Mouse (Mus musculus): Measurements from ENCODE around the gene RPS10-NUDT3.
A peak's percentile ranks its signal among the peaks of the same experiment; 100 is the strongest.

Gene RPS10-NUDT3

GRCm38 (mm10) chr17:27611519-27611884, 23.5 kb downstream of the RPS10-NUDT3 start:
- DNase-seq (ENCODE audit: low read depth, low spot score): no peak

GRCm38 (mm10) chr17:27610679-27611518, 24.1 kb downstream of the RPS10-NUDT3 start:
- no peak for DNase-seq (ENCODE audit: low read depth, low spot score)

DNA sequence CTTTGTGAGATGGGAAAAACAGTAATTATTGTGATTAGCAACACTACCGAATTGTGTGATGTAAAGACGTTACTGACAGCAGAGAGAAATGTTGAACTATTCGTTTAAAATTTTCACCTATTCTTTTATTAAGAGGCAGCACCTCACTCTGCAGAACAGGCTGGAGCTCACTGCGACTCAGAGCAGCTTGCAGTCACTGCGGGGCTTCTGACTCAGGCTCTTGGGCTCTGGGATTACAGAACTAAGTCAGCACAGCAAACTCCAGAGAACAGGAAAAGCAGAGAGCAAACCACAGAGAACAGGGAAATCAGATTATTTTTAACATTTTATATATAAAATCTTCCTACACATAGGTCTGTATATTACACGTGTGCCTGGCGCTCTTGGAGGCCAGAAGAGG, 25.4 kb downstream of the RPS10-NUDT3 start:
- no peak for DNase-seq (ENCODE audit: low read depth, low spot score)

DNA sequence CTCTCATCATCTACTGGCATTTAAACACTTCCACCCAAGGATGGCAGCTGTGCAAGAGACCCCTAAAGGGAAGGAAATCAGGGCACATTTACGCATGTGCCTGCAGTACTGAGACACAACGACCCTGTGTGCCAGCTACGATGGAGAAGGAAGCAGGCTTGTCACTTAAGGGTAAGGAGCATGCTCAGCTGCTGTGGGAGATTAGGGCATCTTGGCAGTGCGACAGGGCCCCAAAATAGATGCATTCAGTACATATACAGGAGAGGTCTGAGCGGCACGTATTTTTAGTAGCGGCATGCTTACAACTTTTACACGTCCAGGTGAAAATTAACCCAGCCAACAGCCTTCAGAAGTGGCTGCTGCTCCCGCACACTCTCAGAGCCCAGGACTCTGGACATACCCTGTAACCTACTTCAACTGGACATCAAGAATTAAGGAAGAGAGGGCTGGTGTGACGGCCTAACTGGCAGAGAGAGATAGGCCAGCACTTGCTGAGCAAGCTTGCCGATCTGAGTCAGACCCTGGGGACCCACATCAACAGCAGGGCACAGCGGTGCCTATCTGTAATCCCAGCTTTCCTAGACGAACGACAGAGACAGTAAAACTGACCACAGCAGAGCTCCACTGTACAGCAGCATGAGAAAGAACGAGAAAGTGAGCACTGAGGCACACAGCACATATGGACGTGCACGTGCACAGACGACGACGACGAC, 31.3 kb downstream of the RPS10-NUDT3 start:
- no peak for DNase-seq (ENCODE audit: low read depth, low spot score)

DNA sequence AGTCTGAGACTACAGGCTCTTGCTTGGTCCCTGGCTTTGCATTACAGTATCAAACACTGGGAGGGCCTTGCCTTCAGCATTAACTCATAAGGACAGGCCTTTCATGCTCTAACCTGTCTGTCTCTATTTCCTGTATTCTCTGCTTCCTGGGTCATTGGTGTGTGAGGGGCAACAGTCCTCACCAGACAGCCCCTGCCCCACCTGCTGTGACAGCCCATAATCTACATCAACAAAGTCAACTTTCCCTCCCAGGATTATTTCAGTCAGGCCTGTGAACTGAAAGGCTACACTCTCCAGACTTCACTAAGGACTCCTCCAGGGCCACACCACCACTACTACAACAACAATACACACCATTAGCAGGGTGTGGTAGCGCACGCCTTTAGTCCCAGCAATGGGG, 32.0 kb downstream of the RPS10-NUDT3 start:
- DNase-seq (ENCODE audit: low read depth, low spot score): no peak

DNA sequence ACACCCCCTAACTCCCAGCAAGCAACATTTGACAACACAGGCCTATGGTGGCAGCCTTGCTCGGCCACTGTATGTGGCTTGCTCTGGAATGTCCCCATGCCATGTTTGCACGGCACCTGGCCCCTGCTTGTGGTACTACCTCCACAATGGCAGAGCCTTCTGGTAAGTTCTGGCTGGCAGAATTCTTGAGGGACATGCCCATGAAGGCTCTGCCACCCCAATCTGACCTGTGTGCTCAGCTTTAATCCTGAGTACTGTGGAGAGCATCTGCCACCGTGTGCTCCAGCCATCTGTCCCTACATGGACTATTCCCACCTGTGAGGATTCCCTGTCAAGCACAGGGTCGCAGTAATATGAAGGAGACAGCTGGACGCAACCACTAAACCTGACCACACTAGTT, 34.2 kb downstream of the RPS10-NUDT3 start:
- DNase-seq (ENCODE audit: low read depth, low spot score): no peak

- no peak for DNase-seq (ENCODE audit: low read depth, low spot score)
These were observed 34.7 kb downstream of the RPS10-NUDT3 start for GRCm38 (mm10) chr17:27600286-27600685.

DNA sequence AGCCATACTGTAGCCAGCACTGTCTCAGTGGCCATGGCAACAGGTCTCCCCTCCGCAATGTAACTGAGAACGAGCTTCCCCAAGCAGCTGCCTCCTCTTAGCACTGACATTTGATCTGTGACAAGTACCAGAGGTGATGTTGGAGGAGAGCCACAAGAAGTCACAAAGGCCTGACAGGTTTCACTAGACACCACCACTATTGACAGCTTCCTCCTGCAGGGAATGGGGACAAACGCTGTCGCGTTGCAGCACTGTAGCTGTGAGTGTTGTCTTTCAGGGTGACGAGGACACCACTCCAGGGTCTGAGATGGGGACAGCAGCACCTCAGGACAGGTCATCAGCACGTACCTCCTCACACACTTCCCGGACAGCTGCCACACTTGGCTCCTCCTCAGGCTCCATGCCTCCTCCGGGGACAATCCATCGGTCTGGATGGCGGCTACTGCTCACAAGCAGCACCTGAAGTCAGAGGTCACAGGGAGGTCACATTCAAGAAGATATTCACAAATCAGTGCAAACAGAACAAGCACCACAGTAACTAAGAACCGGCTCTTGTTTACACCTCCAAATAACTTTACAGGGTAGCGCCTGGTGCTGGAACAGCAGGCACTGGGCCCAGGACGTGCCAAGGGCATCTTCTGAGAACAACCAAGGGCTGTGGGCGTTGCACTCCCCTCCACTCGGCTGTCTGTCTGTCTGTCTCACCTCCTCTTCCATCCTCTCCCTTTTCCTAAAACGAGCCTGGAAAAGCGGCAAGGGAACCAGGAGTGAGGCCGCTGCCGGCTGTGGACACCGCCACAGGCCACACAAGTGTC, 38.4 kb downstream of the RPS10-NUDT3 start:
- DNase-seq (ENCODE audit: low read depth, low spot score): no peak

DNA sequence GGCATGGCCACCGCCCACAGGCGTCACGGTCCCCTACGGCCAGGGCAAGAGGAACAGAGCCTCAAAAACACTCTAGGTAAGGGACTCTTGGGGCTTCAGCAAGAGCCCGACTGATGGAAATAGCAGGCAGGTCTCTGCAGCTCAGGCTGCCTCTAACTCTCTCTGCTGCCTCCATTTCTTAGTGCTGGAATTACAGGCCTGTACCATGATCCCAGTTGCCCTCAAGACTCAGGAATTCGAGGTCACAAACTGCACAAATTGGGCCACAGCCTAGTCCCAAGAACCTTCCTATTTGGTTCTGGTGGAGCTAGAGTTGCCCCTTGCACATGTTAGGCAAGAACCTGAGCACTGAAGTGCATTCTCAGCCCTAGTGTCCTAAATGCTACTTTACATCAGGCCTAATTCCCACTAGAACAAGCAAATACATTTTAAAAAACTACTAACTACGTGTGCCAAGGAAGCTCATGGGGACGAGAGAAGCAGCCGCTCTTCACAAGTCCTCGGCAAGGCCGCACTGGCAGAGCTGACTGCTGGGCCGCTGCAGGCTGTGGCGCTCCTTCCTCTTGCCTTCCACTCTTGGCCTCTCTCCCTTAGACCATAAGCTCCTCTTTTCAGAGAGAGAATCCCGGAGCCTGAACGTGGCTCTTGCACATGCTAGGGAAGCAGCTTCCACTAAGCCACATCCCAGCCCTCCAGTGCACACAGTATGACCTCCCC, 39.2 kb downstream of the RPS10-NUDT3 start:
- DNase-seq (ENCODE audit: low read depth, low spot score): no peak

DNA sequence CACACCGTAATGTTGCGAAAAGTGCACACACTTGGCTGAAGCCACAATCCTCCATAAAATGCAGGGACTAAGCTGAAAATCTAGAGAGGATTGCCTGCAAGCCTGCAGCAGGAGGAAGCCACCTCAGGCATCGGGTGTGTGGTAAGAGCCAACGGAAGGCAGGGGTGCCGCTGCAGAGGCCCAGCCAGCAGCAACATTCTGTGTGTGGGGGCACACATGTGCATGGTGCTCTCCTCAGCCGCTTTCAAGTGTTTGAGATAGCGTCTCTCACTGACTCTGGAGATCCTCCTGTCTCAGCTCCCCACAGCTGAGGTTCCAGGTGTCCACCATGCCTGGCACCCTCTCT, 42.5 kb downstream of the RPS10-NUDT3 start:
- DNase-seq (ENCODE audit: low read depth, low spot score): no peak

GRCm38 (mm10) chr17:27591826-27592564, 43.0 kb downstream of the RPS10-NUDT3 start:
- DNase-seq (ENCODE audit: low read depth, low spot score): no peak

- DNase-seq (ENCODE audit: low read depth, low spot score): no peak
These were observed 46.8 kb downstream of the RPS10-NUDT3 start for GRCm38 (mm10) chr17:27588231-27588630.

GRCm38 (mm10) chr17:27587252-27587651, 47.8 kb downstream of the RPS10-NUDT3 start:
- no peak for DNase-seq (ENCODE audit: low read depth, low spot score)

DNA sequence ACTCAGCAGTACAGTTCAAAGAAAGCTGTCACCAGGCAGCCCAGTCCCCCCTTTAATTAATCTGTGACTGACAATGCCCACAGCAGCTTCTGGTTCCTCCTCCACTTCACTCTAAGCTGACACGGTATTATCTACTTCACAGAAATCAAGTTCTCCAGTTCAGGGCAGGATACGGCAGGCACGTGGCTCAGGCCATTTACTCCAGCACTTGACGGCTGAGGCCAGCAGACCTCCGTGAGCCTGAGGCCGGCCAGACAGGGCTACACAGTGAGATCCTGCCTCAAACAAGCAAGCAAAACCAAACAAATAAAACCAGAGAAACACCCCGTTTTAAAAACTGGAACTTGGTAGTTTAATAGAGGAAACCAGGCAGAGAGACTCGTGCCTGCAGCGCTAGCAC, 48.4 kb downstream of the RPS10-NUDT3 start:
- DNase-seq (ENCODE audit: low read depth, low spot score): no peak

DNA sequence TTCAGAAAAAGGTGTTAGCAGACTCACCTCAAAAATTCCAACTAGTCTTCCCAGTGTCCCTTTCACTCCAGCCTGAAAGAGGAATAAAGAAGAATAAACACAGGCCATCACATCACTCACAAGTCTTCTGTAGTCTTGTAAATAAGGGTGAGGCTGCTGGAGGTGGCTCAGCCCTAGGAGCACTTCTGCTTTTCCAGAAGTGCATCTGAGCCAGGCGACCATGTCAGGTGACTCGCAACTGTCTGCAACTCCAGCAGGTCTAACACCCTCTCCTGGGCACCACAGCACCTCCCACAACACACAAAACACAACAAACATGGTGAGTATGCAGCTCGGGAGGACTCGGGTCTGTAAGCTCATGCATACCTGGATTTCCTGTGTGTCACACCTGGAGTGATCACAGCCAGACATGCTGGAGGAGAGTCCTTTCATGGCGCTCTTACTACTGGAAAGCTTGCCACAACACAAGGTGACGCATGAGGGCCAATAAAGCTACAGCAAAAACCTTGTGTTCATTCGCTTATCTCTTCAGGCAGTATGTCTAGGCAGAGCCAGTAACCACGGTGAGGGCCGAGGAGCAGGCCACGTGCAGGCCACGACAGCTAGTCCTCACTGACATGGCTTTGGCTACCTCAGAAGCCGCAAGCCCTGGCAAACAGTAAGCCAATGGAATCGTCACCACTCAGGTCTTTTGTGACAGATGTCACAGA, 51.7 kb downstream of the RPS10-NUDT3 start:
- no peak for DNase-seq (ENCODE audit: low read depth, low spot score)

- DNase-seq (ENCODE audit: low read depth, low spot score): no peak
These were observed 54.5 kb downstream of the RPS10-NUDT3 start for GRCm38 (mm10) chr17:27580392-27581068.

DNA sequence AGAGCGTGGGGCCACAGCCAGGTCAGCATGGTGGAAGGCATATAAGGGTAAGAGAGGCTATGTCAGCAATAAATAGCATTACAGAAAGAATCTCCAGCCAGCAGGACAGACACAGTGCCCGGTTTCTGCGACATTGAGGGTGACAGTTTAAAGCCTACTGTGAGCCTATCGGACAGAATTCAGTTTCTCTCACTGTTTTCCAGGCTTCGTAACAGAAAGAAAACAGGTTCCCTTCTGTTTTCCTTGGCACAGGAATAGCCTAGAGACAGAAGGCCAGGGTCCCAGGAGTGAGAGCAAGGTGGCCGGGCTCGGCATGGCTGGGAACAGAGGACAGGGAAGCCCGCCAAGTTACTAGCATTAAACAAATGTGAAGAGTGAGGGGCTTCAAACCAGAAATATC, 55.2 kb downstream of the RPS10-NUDT3 start:
- DNase-seq (ENCODE audit: low read depth, low spot score): no peak

- no peak for DNase-seq (ENCODE audit: low read depth, low spot score)
These were observed 56.5 kb downstream of the RPS10-NUDT3 start for GRCm38 (mm10) chr17:27578487-27578886.

- peak; percentile 39 for DNase-seq (ENCODE audit: low read depth, low spot score)
These were observed 57.6 kb downstream of the RPS10-NUDT3 start for GRCm38 (mm10) chr17:27577468-27577867.

DNA sequence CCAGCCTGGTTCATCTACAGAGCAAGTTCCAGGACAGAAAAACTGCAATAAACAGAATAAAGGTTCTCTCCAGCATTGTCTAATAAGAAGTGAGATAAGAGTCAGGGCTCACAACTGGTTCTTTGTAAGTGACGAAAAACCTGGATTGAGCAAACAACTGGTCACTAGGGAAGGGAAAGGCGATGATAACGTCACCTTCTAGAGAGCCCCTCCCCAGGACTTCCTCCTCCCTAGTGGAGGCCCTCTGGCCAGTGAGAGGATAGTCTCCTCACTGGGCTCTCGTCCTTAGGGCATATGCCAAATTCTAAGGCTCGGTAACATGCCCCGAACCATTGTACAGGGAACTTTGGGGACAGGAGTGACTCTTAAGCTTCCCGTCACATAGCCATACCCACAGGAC, 59.0 kb downstream of the RPS10-NUDT3 start:
- DNase-seq (ENCODE audit: low read depth, low spot score): no peak

Measured in mesoderm, embryonic 11.5 days (tissue).